Mouse (Mus musculus): ENCODE results near the gene Tmem104.

DNA sequence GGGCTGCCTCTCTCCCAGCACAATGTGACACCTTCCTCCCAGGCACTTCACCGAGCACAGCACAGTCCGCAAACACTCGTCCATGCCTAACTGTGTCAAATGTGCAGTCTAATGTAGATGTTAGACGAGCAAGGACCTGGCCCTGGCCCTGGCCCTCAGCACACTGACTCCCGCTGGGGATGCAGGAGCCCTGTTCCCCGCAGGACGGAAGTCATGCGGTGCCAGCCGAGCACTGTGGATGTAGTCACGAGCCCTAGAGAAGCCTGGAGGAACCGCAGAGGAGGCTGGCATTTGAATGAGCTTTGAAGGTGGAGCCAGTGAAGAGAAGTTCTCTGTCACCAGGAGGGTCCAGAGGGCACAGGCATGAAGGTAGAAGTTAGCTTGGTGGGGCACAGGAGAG, 36.2 kb downstream of the Tmem104 start:
- no peak for TF ChIP-seq TAL1 (IDR thresholded peaks at IDR 0.05; ENCODE audit: low read length)
- TF ChIP-seq GATA1 (IDR thresholded peaks at IDR 0.05; ENCODE audit: low read length): no peak

All from erythroblast, embryonic 14.5 days (primary cell).